Mouse (Mus musculus): Measurements from ENCODE around the gene Ache. TPM values are rescaled to one million over a fixed set of nuclear protein-coding genes. Genes with fewer than 3 reads are reported as not detected.

The Ache gene
- total RNA-seq, 2 experiments from 2014 or later = 26.4 to 40.7 TPM

DNA sequence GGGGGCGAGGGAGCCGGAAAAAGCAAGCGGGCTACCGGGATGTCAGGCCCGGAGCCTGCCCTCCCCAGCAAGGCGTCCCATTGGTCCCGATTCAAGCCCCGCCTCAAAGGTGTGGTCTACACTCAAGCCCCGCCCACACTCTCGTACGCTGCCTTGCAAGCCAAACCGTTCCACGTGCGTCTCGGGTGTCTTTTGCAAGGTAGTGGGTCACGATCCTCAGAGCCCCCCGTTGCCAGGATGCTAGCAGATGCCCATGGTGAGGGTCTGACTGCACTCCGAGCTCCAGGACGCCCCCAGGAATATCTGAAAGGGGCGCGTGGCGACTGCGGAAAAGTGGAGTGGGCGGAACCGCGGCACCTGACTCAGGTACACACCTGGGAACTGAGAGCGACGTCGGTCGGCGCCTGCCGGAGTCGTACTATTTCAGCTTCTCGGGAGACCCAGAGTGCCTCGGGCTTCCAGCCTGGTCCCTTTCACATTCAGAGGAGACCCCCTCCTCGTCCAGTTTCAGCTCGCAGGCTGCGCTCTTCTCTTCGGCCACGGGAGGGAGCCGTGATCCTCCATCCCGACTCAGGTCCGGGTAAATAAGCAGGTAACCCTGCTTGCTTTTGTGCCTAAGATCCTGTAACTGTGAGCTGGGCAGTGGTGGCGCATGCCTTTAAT, 46.3 kb downstream of the Ache start, which contains the start of gene Slc12a9:
TSS of gene Slc12a9 (minus strand) at position 86 of the 663 bp plus-strand sequence.
- peak; percentile 89 for DNase-seq

DNA sequence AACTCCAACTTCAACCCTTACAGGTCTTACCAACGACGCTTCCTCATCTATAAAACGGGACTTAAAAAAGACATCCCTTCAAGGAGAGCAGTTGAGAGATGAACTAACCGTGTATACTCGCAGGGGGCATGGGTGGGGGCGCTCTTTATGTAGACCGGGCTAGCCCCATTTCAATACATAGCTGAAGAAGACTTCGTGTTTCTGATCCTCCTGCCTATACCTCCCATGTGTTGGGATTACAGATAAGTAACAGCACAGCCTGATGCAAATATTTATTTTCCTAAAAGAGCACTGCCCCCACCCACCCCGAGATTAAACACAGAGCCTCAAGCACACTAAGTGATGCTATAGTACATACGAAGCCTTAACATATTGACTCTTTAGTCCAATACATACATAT, 47.0 kb downstream of the Ache start:
- no peak for DNase-seq

GRCm38 (mm10) chr5:137335066-137335465, 47.7 kb downstream of the Ache start:
- no peak for DNase-seq

DNA sequence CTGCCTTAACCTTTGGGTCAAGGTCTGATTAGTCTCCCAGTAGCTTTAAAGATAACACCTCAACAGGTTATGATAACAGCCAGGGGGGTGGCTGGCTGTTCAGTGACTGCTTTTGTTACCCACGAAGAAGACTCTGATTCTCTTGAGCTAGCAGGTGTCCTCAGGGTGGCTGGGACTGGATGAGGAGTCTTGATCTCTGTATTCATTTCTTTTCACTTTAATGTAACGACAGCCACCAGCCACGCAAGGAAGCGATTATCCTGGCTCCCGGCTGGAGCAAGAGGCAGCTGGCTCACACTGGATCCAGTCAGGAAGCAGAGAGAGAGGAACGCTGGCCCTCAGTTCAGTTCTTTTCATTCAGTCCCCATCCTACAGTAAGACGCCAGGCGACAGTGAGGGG, 49.9 kb downstream of the Ache start:
- DNase-seq = no peak

DNA sequence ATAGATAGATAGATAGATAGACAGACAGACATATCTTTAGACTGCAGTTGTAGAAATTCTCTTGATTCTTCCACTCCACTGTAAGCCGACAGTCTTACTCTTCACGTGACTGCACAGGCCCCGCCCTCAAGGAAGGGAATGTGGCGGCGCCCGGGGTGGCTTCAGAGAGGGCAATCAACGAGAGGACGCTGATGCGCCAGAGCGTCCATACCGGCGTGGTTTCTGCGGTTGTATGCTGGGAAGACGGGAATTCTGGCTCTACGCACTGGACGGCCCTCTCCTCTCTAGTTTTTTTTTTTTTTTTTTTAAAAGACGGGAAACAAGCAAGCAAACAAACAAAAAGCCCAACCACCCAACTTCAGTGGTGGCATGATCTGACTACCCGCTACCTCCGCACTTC, 50.9 kb downstream of the Ache start:
- DNase-seq = peak; percentile 92

- peak; percentile 66 for DNase-seq
Measured at GRCm38 (mm10) chr5:137338663-137339289, 51.5 kb downstream of the Ache start.

- DNase-seq = peak; percentile 71
Measured at GRCm38 (mm10) chr5:137339290-137339979, 52.1 kb downstream of the Ache start.

DNA sequence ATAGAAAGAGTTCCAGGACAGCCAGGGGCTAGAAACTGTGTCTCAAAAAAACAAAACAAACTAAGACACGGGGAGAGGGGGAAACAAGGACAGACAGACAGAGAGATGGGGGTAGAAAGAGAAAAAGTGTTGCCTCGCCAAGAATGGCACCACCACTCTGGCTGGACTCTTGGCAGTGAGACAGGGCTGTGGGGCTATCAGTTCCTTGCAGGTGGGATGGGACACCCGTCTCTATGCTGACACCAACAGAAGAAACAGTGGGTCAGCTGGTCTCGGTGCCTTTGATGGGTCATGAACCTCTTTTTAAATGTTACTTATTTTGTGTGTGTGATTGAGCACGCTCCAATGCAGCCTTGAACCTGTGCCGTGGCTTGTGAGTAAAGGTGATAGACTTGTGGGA, 52.9 kb downstream of the Ache start:
- DNase-seq = no peak

- DNase-seq = no peak
Measured at GRCm38 (mm10) chr5:137342407-137343012, 55.2 kb downstream of the Ache start.

GRCm38 (mm10) chr5:137343412-137343811, 56.1 kb downstream of the Ache start:
- no peak for DNase-seq

- DNase-seq = no peak
Measured at GRCm38 (mm10) chr5:137343869-137344268, 56.5 kb downstream of the Ache start.

Small RNA genes lying within 50 kb of the gene (microRNA-seq; reads per million reads assigned to microRNA genes)
- gene Mir7036 (ENCODE audit: borderline replicate concordance in 2 of 2) = 0 to 0.26 reads per million in 2 experiments
- 0 reads per million in 2 experiments for gene Mir8116 (ENCODE audit: borderline replicate concordance in 2 of 2)

Other genes with a start within 250 kb of the Ache start
- 10 to 100 TPM; 13.5 to 23.4 TPM for gene Ap1s1, start 241.4 kb upstream of the Ache start, total RNA-seq (2021)
- gene Serpine1, start 215.3 kb upstream of the Ache start, total RNA-seq (2021) = 1 to 10 TPM; 1.3 to 4.9 TPM
- gene Trim56, start 171.3 kb upstream of the Ache start, total RNA-seq (2021) = 1 to 10 TPM; 7.4 TPM
- gene Muc3, start 138.2 kb upstream of the Ache start, total RNA-seq (2021) = not detected
- gene Muc3a, start 75.1 kb upstream of the Ache start, total RNA-seq (2021) = under 1 TPM; 0.15 to 0.27 TPM
- gene Ufsp1, start 7.1 kb downstream of the Ache start, total RNA-seq (2021) = 10 to 100 TPM; 18.3 to 24.4 TPM
- gene Srrt, start 20.2 kb downstream of the Ache start, total RNA-seq (2021) = 10 to 100 TPM; 38.5 to 44.7 TPM
- gene Trip6, start 26.9 kb downstream of the Ache start, total RNA-seq (2021) = 1 to 10 TPM; 5.2 to 5.3 TPM
- gene Slc12a9, start 46.1 kb downstream of the Ache start, total RNA-seq (2021) = 1 to 10 TPM; 2.3 to 3.1 TPM
- gene Ephb4, start 62.6 kb downstream of the Ache start, total RNA-seq (2021) = 10 to 100 TPM; 13.4 to 15.8 TPM
- gene Zan, start 189.5 kb downstream of the Ache start, total RNA-seq (2021) = under 1 TPM in 1 of 2 experiments, not detected in 1; 0.08 TPM
- gene Pop7, start 215.0 kb downstream of the Ache start, total RNA-seq (2021) = 1 to 10 TPM; 9.7 to 9.9 TPM
- 10 to 100 TPM; 15.2 to 17.5 TPM for gene Gigyf1, start 231.0 kb downstream of the Ache start, total RNA-seq (2021)
- not detected for gene Epo, start 245.7 kb downstream of the Ache start, total RNA-seq (2021)
- 100 to 1,000 TPM; 129 to 130 TPM for gene Gnb2, start 246.0 kb downstream of the Ache start, total RNA-seq (2021)

Measured in gastrocnemius, postnatal 25 days (tissue).